Mouse (Mus musculus): Measurements from ENCODE around the gene Klf1.

- TF ChIP-seq EP300 (IDR thresholded peaks at IDR 0.05; ENCODE audit: insufficient read depth, low read depth, low read length) (no peak), POLR2A (IDR thresholded peaks at IDR 0.05; ENCODE audit: insufficient read depth, low read depth, low read length) (no peak)
Observed at GRCm38 (mm10) chr8:84909949-84910348, 8.2 kb downstream of the Klf1 start.
